Comparison of ENCODE assay signal across 29 mouse cellular contexts in genomic region chr3:148949796-148950195, GRCm38 (mm10). TPM values are rescaled to one million over a fixed set of nuclear protein-coding genes. Genes with fewer than 3 reads are reported as not detected.
DNase-seq lines count a peak whose midpoint lies in the region; ATAC-seq lines count a peak whose summit lies in the region.
"Had no signal": no experiment of that assay in that cellular context is flagged by ENCODE, and none has a peak within 500 bp of the region (broad histone marks: within the 10 kb centered on the region; RNA-seq: fewer than 3 reads in every experiment).

No protein-coding gene starts in this region.

- H3K27ac ChIP-seq in embryonic facial prominence, embryonic 11.5 days (replicated peaks; ENCODE audit: low read depth, low read length): no peak overlapping the region
- H3K27ac ChIP-seq in embryonic facial prominence, embryonic 10.5 days (replicated peaks): no peak overlapping the region
- H3K27ac ChIP-seq in hindbrain, embryonic 13.5 days: 0 out of 2 replicates have a peak overlapping the region, but pooled peaks have one; percentile 49
- no peak overlapping the region for H3K27ac ChIP-seq in hindbrain, embryonic 10.5 days
- no peak overlapping the region for H3K27ac ChIP-seq in neural tube, embryonic 11.5 days (ENCODE audit: low read depth, low read length)
- no peak overlapping the region for H3K27ac ChIP-seq in neural tube, embryonic 14.5 days (ENCODE audit: low read depth, low read length)
- no peak overlapping the region for H3K27ac ChIP-seq in heart, embryonic 11.5 days (ENCODE audit: low read depth, low read length)
- H3K27ac ChIP-seq: embryonic facial prominence, embryonic 13.5 days; heart, embryonic 10.5 days; limb, embryonic 12.5 days; liver, embryonic 15.5 days; stomach, postnatal 0 days had no signal

- WGBS in embryonic facial prominence, embryonic 11.5 days: 62% methylated on average over 8 of the region's 8 CpGs
- WGBS in embryonic facial prominence, embryonic 10.5 days: 71% methylated on average over 8 of the region's 8 CpGs
- WGBS in hindbrain, embryonic 13.5 days: 50% methylated on average over 8 of the region's 8 CpGs
- WGBS in hindbrain, embryonic 10.5 days: 76% methylated on average over 8 of the region's 8 CpGs
- 54% methylated on average over 8 of the region's 8 CpGs for WGBS in neural tube, embryonic 11.5 days
- WGBS in neural tube, embryonic 14.5 days: 35% methylated on average over 8 of the region's 8 CpGs
- WGBS in heart, embryonic 11.5 days (ENCODE audit: insufficient replicate concordance): 84% methylated on average over 8 of the region's 8 CpGs

- H3K27me3 ChIP-seq in embryonic facial prominence, embryonic 11.5 days (ENCODE audit: control insufficient read depth, insufficient read depth, low read length): no peaks in the 10 kb centered on the region
- no peaks in the 10 kb centered on the region for H3K27me3 ChIP-seq in embryonic facial prominence, embryonic 10.5 days (replicated peaks; ENCODE audit: low read depth, poor library complexity, severe bottlenecking)
- H3K27me3 ChIP-seq in hindbrain, embryonic 13.5 days: no peaks in the 10 kb centered on the region
- H3K27me3 ChIP-seq in hindbrain, embryonic 10.5 days (ENCODE audit: insufficient read depth, poor library complexity, severe bottlenecking): no peaks in the 10 kb centered on the region
- H3K27me3 ChIP-seq in neural tube, embryonic 11.5 days (ENCODE audit: control insufficient read depth, insufficient read depth, low read length): no peaks in the 10 kb centered on the region
- H3K27me3 ChIP-seq in neural tube, embryonic 14.5 days (ENCODE audit: control insufficient read depth, insufficient read depth, low read length): no peaks in the 10 kb centered on the region
- no peaks in the 10 kb centered on the region for H3K27me3 ChIP-seq in heart, embryonic 11.5 days (ENCODE audit: control insufficient read depth, insufficient read depth, low read length)
- H3K27me3 ChIP-seq: CH12.LX; embryonic facial prominence, embryonic 13.5 days; limb, embryonic 12.5 days; liver, embryonic 15.5 days had no signal

- H3K9me3 ChIP-seq in embryonic facial prominence, embryonic 11.5 days (replicated peaks; ENCODE audit: control insufficient read depth, low read length): no peaks in the 10 kb centered on the region
- H3K9me3 ChIP-seq in embryonic facial prominence, embryonic 10.5 days: no peaks in the 10 kb centered on the region
- no peaks in the 10 kb centered on the region for H3K9me3 ChIP-seq in hindbrain, embryonic 13.5 days
- H3K9me3 ChIP-seq in hindbrain, embryonic 10.5 days: no peaks in the 10 kb centered on the region
- H3K9me3 ChIP-seq in neural tube, embryonic 11.5 days (ENCODE audit: control insufficient read depth, low read length): no peaks in the 10 kb centered on the region
- no peaks in the 10 kb centered on the region for H3K9me3 ChIP-seq in neural tube, embryonic 14.5 days (ENCODE audit: control insufficient read depth, low read length)
- no peaks in the 10 kb centered on the region for H3K9me3 ChIP-seq in heart, embryonic 11.5 days (replicated peaks; ENCODE audit: control insufficient read depth, low read length)
- H3K9me3 ChIP-seq: embryonic facial prominence, embryonic 13.5 days; heart, embryonic 10.5 days; limb, embryonic 12.5 days; liver, embryonic 15.5 days had no signal

- ATAC-seq in embryonic facial prominence, embryonic 11.5 days (replicated peaks; ENCODE audit: insufficient number of reproducible peaks, low FRiP score, low TSS enrichment, low read depth): no peak
- no peak for ATAC-seq in hindbrain, embryonic 13.5 days (ENCODE audit: low FRiP score)
- ATAC-seq in neural tube, embryonic 11.5 days (ENCODE audit: insufficient read depth, low FRiP score, low TSS enrichment): no peak
- 0 out of 2 replicates have a peak, but pooled peaks have one; percentile 8 for ATAC-seq in neural tube, embryonic 14.5 days (ENCODE audit: low read depth)
- no peak for ATAC-seq in heart, embryonic 11.5 days (replicated peaks; ENCODE audit: insufficient number of reproducible peaks, low FRiP score, low TSS enrichment)
- ATAC-seq: activated CD4-positive, CD25-positive, alpha-beta regulatory T cell, adult 4 months; inflammation-experienced regulatory T-cells, adult 6 months had no signal

- H3K9ac ChIP-seq in embryonic facial prominence, embryonic 11.5 days (replicated peaks; ENCODE audit: low read length): no peak overlapping the region
- no peak overlapping the region for H3K9ac ChIP-seq in hindbrain, embryonic 13.5 days
- H3K9ac ChIP-seq in neural tube, embryonic 11.5 days (ENCODE audit: low read length): no peak overlapping the region
- no peak overlapping the region for H3K9ac ChIP-seq in neural tube, embryonic 14.5 days (replicated peaks; ENCODE audit: low read depth, low read length)
- no peak overlapping the region for H3K9ac ChIP-seq in heart, embryonic 11.5 days (ENCODE audit: low read depth, low read length)
- H3K9ac ChIP-seq: embryonic facial prominence, embryonic 13.5 days; limb, embryonic 12.5 days; liver, embryonic 15.5 days; lung, embryonic 14.5 days had no signal

- H3K4me1 ChIP-seq in embryonic facial prominence, embryonic 11.5 days (ENCODE audit: control insufficient read depth, insufficient read depth, low read length): no peaks in the 10 kb centered on the region
- peaks cover 19% of the 10 kb centered on the region for H3K4me1 ChIP-seq in embryonic facial prominence, embryonic 10.5 days
- peaks cover 43% of the 10 kb centered on the region for H3K4me1 ChIP-seq in hindbrain, embryonic 13.5 days (replicated peaks)
- peaks cover 46% of the 10 kb centered on the region for H3K4me1 ChIP-seq in hindbrain, embryonic 10.5 days (replicated peaks)
- H3K4me1 ChIP-seq in neural tube, embryonic 11.5 days (ENCODE audit: control insufficient read depth, insufficient read depth, low read length): peaks cover 17% of the 10 kb centered on the region
- peaks cover 32% of the 10 kb centered on the region for H3K4me1 ChIP-seq in neural tube, embryonic 14.5 days (ENCODE audit: control insufficient read depth, insufficient read depth, low read length)
- H3K4me1 ChIP-seq in heart, embryonic 11.5 days (ENCODE audit: control insufficient read depth, insufficient read depth, low read length): peaks cover 16% of the 10 kb centered on the region
- H3K4me1 ChIP-seq: liver, embryonic 15.5 days had no signal

- H3K4me2 ChIP-seq in embryonic facial prominence, embryonic 11.5 days (ENCODE audit: low read depth, low read length): no peak overlapping the region
- H3K4me2 ChIP-seq in hindbrain, embryonic 13.5 days: no peak overlapping the region
- no peak overlapping the region for H3K4me2 ChIP-seq in neural tube, embryonic 11.5 days (ENCODE audit: low read depth)
- H3K4me2 ChIP-seq in neural tube, embryonic 14.5 days (ENCODE audit: low read depth, low read length): no peak overlapping the region
- H3K4me2 ChIP-seq in heart, embryonic 11.5 days: no peak overlapping the region
- H3K4me2 ChIP-seq: embryonic facial prominence, embryonic 13.5 days; limb, embryonic 12.5 days; liver, embryonic 15.5 days; lung, embryonic 14.5 days had no signal

- no peak overlapping the region for H3K4me3 ChIP-seq in embryonic facial prominence, embryonic 11.5 days (ENCODE audit: low read depth, low read length)
- no peak overlapping the region for H3K4me3 ChIP-seq in embryonic facial prominence, embryonic 10.5 days
- H3K4me3 ChIP-seq in hindbrain, embryonic 13.5 days: no peak overlapping the region
- no peak overlapping the region for H3K4me3 ChIP-seq in hindbrain, embryonic 10.5 days
- no peak overlapping the region for H3K4me3 ChIP-seq in neural tube, embryonic 11.5 days (ENCODE audit: low read depth, low read length)
- no peak overlapping the region for H3K4me3 ChIP-seq in neural tube, embryonic 14.5 days (ENCODE audit: low read depth, low read length)
- H3K4me3 ChIP-seq in heart, embryonic 11.5 days (ENCODE audit: low read depth, low read length): no peak overlapping the region
- H3K4me3 ChIP-seq: embryonic facial prominence, embryonic 13.5 days; heart, embryonic 10.5 days; limb, embryonic 12.5 days; liver, embryonic 15.5 days had no signal

- no peaks in the 10 kb centered on the region; the same call in 1 of the 2 replicates for H3K36me3 ChIP-seq in embryonic facial prominence, embryonic 11.5 days (replicated peaks; ENCODE audit: control insufficient read depth, insufficient read depth, low read depth, low read length)
- H3K36me3 ChIP-seq in embryonic facial prominence, embryonic 10.5 days (replicated peaks): peaks cover 31% of the 10 kb centered on the region
- H3K36me3 ChIP-seq in hindbrain, embryonic 13.5 days: no peaks in the 10 kb centered on the region
- peaks cover 18% of the 10 kb centered on the region for H3K36me3 ChIP-seq in hindbrain, embryonic 10.5 days
- no peaks in the 10 kb centered on the region for H3K36me3 ChIP-seq in neural tube, embryonic 11.5 days (ENCODE audit: control insufficient read depth, insufficient read depth, low read length)
- no peaks in the 10 kb centered on the region for H3K36me3 ChIP-seq in neural tube, embryonic 14.5 days (ENCODE audit: control insufficient read depth, insufficient read depth, low read length)
- H3K36me3 ChIP-seq in heart, embryonic 11.5 days (ENCODE audit: control insufficient read depth, insufficient read depth, low read length): no peaks in the 10 kb centered on the region
- H3K36me3 ChIP-seq: liver, embryonic 15.5 days had no signal

- peak; percentile 35 for DNase-seq in embryonic facial prominence, embryonic 11.5 days (ENCODE audit: low spot score)
- no peak for DNase-seq in embryonic facial prominence, embryonic 10.5 days (ENCODE audit: low spot score)
- no peak for DNase-seq in hindbrain, embryonic 10.5 days (ENCODE audit: low spot score)
- DNase-seq in neural tube, embryonic 11.5 days (ENCODE audit: low spot score): peak; percentile 29
- DNase-seq in neural tube, embryonic 10.5 days (ENCODE audit: extremely low spot score, low spot score): no peak
- DNase-seq: adrenal gland, adult 8-10 months; cerebellum, adult 8-10 months; cerebellum, postnatal 36 days; gastrocnemius, postnatal 25 days; heart, adult 11 months; heart, postnatal 4 days; kidney, adult 11 months; kidney, postnatal 14 days; lung, embryonic 14.5 days; lung, postnatal 14 days; right cerebral cortex, postnatal 4 days; thymus, adult 18-20 months; thymus, postnatal 25 days had no signal

RNA-seq across cellular contexts. Expression of gene Adgrl2, which starts 40.6 kb away (rescaled TPM):
- 107 and 113 TPM in 2 replicates for polyA plus RNA-seq in embryonic facial prominence, embryonic 11.5 days (2014; fragmentation: Nextera tagmentation; extraction: Ambion mirVana)
- polyA plus RNA-seq in embryonic facial prominence, embryonic 10.5 days (2016; fragmentation: Nextera tagmentation; extraction: Ambion mirVana): 74.0 and 77.6 TPM in 2 replicates
- 109 and 116 TPM in 2 replicates for polyA plus RNA-seq in hindbrain, embryonic 13.5 days (2015; fragmentation: Nextera tagmentation; extraction: Ambion mirVana)
- polyA plus RNA-seq in hindbrain, embryonic 10.5 days (2016; fragmentation: Nextera tagmentation; extraction: Ambion mirVana): 64.4 and 64.6 TPM in 2 replicates
- polyA plus RNA-seq in neural tube, embryonic 11.5 days (2014; fragmentation: Nextera tagmentation; extraction: Ambion mirVana): 85.0 and 86.5 TPM in 2 replicates
- 242 and 243 TPM in 2 replicates for polyA plus RNA-seq in neural tube, embryonic 14.5 days (2014; fragmentation: Nextera tagmentation; extraction: Ambion mirVana)
- polyA plus RNA-seq in heart, embryonic 11.5 days (2014; fragmentation: Nextera tagmentation; extraction: Ambion mirVana): 37.3 and 38.7 TPM in 2 replicates

Comparison
In these comparisons a context has a peak if more than half of its experiments do, and no peak if none do; other contexts are left out.
1. DNase-seq: peak in embryonic facial prominence, embryonic 11.5 days (single experiment) and neural tube, embryonic 11.5 days (single experiment); none in embryonic facial prominence, embryonic 10.5 days (single experiment), hindbrain, embryonic 10.5 days (single experiment) and neural tube, embryonic 10.5 days (single experiment).